Mouse (Mus musculus): ENCODE results near the gene Pex16. TPM values are rescaled to one million over a fixed set of nuclear protein-coding genes. Genes with fewer than 3 reads are reported as not detected.

Pex16 gene
- polyA plus RNA-seq, 1 experiment from 2014 or later: 16.0 TPM

- Histone ChIP-seq H3K36me3 (peaks cover 37% of the 10 kb centered on the region), H3K4me1 (replicated peaks) (peaks cover 6% of the 10 kb centered on the region; the same call in 1 of the 2 replicates), H3K4me2 (no peak overlapping the region), H3K9me3 (replicated peaks) (no peaks in the 10 kb centered on the region), H3K4me3 (no peak overlapping the region), H3K9ac (no peak overlapping the region), H3K27ac (ENCODE audit: poor library complexity, severe bottlenecking) (no peak overlapping the region), H3K27me3 (replicated peaks) (peaks cover 19% of the 10 kb centered on the region)
- no peak for ATAC-seq (ENCODE audit: insufficient number of reproducible peaks, low FRiP score)
- WGBS: 72% methylated on average over 4 of the region's 4 CpGs
These were observed 28.3 kb downstream of the Pex16 start for GRCm38 (mm10) chr2:92402591-92403326.

DNA sequence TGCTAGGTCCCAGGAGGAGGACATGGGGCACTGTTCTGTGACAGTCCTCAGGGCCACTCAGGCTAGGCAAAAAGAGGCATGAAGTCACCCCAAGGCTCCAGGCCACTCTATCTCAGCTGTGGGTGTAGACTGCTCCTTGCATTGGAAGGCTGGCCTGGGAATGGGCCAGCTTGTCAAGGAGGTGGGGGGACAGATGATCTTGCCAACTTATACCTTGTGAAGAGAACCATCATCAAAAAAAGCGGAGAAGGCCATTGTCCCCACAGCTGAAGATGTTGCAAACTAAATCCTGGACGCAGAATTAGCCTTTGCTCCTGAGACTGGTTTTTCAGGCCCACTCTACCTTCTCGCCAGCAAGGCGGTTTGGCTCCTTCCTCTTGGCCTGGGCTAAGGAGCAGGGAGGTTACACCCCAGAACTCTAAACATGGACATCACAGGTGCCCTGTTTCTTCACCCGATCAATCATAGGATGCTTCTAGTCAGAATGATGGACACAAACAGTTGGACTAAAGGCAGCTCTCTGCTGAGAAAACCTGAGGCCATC is 29.4 kb downstream of the Pex16 start:
- ATAC-seq (ENCODE audit: insufficient number of reproducible peaks, low FRiP score): no peak
- no peak overlapping the region for H3K27ac ChIP-seq (ENCODE audit: poor library complexity, severe bottlenecking)
- H3K9me3 ChIP-seq (replicated peaks): no peaks in the 10 kb centered on the region
- H3K4me1 ChIP-seq (replicated peaks): peaks cover 6% of the 10 kb centered on the region; the same call in 1 of the 2 replicates
- H3K4me3 ChIP-seq: no peak overlapping the region
- H3K27me3 ChIP-seq (replicated peaks): peaks cover 19% of the 10 kb centered on the region
- H3K36me3 ChIP-seq: peaks cover 47% of the 10 kb centered on the region
- no peak overlapping the region for H3K9ac ChIP-seq
- no peak overlapping the region for H3K4me2 ChIP-seq
- WGBS: 88% methylated on average over 5 of the region's 5 CpGs

GRCm38 (mm10) chr2:92404737-92405136 is 30.3 kb downstream of the Pex16 start:
- no peak overlapping the region for H3K4me2 ChIP-seq
- no peak overlapping the region for H3K9ac ChIP-seq
- H3K9me3 ChIP-seq (replicated peaks): no peaks in the 10 kb centered on the region
- no peak overlapping the region for H3K4me3 ChIP-seq
- peaks cover 12% of the 10 kb centered on the region for H3K27me3 ChIP-seq (replicated peaks)
- ATAC-seq (ENCODE audit: insufficient number of reproducible peaks, low FRiP score): no peak
- peaks cover 6% of the 10 kb centered on the region; the same call in 1 of the 2 replicates for H3K4me1 ChIP-seq (replicated peaks)
- peaks cover 56% of the 10 kb centered on the region for H3K36me3 ChIP-seq
- no peak overlapping the region for H3K27ac ChIP-seq (ENCODE audit: poor library complexity, severe bottlenecking)
- WGBS: 85% methylated on average over 6 of the region's 6 CpGs

DNA sequence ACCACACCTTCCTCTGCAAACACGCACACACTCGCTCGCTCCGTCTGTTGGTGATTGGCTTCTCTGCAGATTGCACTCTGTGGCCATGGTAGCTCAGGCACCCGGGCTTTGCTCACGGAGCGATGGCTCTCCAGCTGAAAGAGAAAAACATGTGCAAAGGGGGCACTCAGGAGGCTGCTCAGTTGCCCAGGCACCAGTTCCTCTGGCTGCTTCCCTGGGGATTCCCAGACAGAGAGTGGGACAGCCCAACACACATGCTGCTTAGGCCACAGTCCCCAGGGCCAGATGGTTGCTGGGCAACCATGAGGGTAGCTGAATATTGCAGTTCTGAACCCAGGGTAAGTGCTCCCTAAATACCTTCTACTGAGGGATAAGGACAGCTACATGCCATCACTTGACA is 31.2 kb downstream of the Pex16 start:
- Histone ChIP-seq H3K4me2 (no peak overlapping the region), H3K9me3 (replicated peaks) (no peaks in the 10 kb centered on the region), H3K9ac (no peak overlapping the region), H3K4me1 (replicated peaks) (peaks cover 6% of the 10 kb centered on the region; the same call in 1 of the 2 replicates), H3K27ac (ENCODE audit: poor library complexity, severe bottlenecking) (no peak overlapping the region), H3K4me3 (no peak overlapping the region), H3K36me3 (peaks cover 65% of the 10 kb centered on the region), H3K27me3 (replicated peaks) (peaks cover 2% of the 10 kb centered on the region)
- 98% methylated on average over 7 of the region's 7 CpGs for WGBS
- no peak for ATAC-seq (ENCODE audit: insufficient number of reproducible peaks, low FRiP score)

DNA sequence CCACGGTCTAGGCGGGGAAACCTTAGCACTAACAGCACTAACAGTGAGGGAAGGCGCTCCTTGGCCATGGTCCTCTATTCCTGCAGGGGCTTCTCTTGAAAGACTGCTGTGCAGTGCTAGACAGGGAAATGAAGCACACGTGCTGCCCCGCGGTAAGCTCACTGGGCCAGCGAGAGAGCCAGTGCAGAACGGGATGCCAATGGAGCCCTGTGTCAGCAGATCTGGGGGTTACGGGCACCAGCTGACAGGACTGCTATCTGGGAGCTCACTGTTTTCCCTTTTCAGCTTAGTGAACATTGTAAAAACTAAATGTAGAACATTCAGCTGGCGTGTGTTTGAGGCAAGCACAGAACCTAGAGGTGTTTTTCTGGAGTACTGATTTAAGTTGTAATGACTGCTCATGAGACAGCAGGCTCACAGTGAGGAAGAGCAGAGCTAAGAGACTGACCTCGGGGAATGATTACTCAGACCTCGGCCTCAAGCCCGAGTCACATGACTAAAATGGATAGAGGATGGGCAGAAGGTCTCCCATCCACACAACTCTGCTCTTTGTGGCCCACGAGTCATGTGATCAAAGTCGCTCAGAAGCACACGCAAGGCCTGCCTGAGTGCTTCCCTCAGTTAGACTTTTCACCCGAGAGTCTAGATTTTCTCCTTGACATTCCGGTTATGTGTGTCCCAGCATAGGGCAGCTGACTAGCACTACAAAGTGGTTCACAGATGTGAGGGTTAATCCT is 34.0 kb downstream of the Pex16 start:
- peaks cover 93% of the 10 kb centered on the region for H3K36me3 ChIP-seq
- no peak for ATAC-seq (ENCODE audit: insufficient number of reproducible peaks, low FRiP score)
- no peaks in the 10 kb centered on the region for H3K27me3 ChIP-seq (replicated peaks)
- H3K4me2 ChIP-seq: no peak overlapping the region
- no peaks in the 10 kb centered on the region for H3K9me3 ChIP-seq (replicated peaks)
- H3K4me3 ChIP-seq: no peak overlapping the region
- H3K9ac ChIP-seq: no peak overlapping the region
- H3K27ac ChIP-seq (ENCODE audit: poor library complexity, severe bottlenecking): no peak overlapping the region
- no peaks in the 10 kb centered on the region for H3K4me1 ChIP-seq (replicated peaks)
- WGBS: 89% methylated on average over 18 of the region's 18 CpGs

DNA sequence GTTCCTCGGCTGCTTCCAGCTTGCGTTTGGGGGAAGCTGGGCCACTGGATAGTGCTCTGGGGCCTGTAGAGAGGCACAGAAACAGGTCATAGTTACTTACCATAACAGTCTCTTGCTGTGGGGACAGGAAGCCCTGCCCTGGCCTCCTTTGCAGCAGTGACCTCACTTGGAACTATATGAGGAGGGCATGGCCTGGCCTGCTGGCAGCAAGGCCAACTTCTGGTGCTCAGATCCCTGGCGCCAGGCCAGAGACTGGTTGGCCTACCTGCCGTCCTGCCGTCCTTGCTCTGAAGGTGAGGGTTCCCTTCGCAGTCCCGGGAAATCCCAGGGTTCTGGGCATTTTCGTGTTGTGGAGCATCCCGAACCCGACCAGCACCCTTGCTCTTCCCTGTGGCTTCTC is 37.2 kb downstream of the Pex16 start:
- Histone ChIP-seq H3K4me3 (no peak overlapping the region), H3K9ac (no peak overlapping the region), H3K27ac (ENCODE audit: poor library complexity, severe bottlenecking) (no peak overlapping the region), H3K36me3 (peaks cover 94% of the 10 kb centered on the region), H3K9me3 (replicated peaks) (no peaks in the 10 kb centered on the region), H3K4me1 (replicated peaks) (no peaks in the 10 kb centered on the region), H3K27me3 (replicated peaks) (no peaks in the 10 kb centered on the region), H3K4me2 (no peak overlapping the region)
- no peak for ATAC-seq (ENCODE audit: insufficient number of reproducible peaks, low FRiP score)
- 89% methylated on average over 10 of the region's 10 CpGs for WGBS

DNA sequence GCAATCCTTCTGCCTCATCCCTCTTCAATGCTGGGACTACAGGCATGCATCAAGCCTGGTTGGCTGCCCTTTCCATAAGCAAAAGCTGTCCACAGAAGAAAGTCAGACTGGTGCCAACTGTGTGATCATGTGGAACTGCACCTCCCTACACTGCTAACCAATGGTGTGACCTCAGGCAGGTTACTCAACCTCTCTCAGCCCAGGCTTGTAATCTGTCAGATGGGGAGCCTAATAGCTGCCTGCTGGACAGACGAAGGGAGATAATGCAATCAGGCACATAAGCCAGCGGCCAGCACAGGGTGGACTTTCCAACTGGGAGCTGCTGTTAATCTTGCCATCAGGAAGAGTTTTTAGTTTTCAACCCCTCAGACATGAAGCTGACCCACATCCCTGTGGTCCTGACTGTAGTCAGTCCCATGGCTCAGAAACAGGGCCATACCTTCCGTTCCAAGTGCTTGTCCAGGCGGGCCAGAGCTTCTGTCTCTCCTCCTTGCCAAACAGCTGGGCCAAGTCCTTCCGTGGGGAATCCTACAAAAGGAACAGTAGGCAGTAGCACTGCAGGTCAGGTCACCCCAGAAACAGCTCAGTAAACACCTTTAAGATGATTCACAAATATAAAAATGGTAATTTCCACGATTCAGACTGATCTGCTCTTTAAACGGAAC is 47.4 kb downstream of the Pex16 start:
- peaks cover 78% of the 10 kb centered on the region for H3K36me3 ChIP-seq
- ATAC-seq (ENCODE audit: insufficient number of reproducible peaks, low FRiP score): no peak

GRCm38 (mm10) chr2:92422388-92423135 is 48.1 kb downstream of the Pex16 start:
- Histone ChIP-seq H3K4me2 (no peak overlapping the region), H3K9me3 (replicated peaks) (no peaks in the 10 kb centered on the region), H3K9ac (no peak overlapping the region), H3K4me3 (no peak overlapping the region), H3K27ac (ENCODE audit: poor library complexity, severe bottlenecking) (no peak overlapping the region), H3K27me3 (replicated peaks) (no peaks in the 10 kb centered on the region), H3K36me3 (peaks cover 71% of the 10 kb centered on the region), H3K4me1 (replicated peaks) (peaks cover 43% of the 10 kb centered on the region)
- ATAC-seq (ENCODE audit: insufficient number of reproducible peaks, low FRiP score): 0 out of 2 replicates have a peak, but pooled peaks have one; percentile 33
- WGBS: 68% methylated on average over 10 of the region's 10 CpGs

More for the DNA sequence above, 47.4 kb downstream of the Pex16 start:
- peaks cover 36% of the 10 kb centered on the region for H3K4me1 ChIP-seq (replicated peaks)
- H3K4me2 ChIP-seq: no peak overlapping the region
- H3K9me3 ChIP-seq (replicated peaks): no peaks in the 10 kb centered on the region
- no peak overlapping the region for H3K27ac ChIP-seq (ENCODE audit: poor library complexity, severe bottlenecking)
- H3K27me3 ChIP-seq (replicated peaks): no peaks in the 10 kb centered on the region
- H3K9ac ChIP-seq: no peak overlapping the region
- 85% methylated on average over 7 of the region's 7 CpGs for WGBS
- H3K4me3 ChIP-seq: no peak overlapping the region

- H3K4me2 ChIP-seq: no peak overlapping the region
- no peak overlapping the region for H3K4me3 ChIP-seq
- H3K27me3 ChIP-seq (replicated peaks): no peaks in the 10 kb centered on the region
- H3K36me3 ChIP-seq: peaks cover 65% of the 10 kb centered on the region
- peaks cover 49% of the 10 kb centered on the region for H3K4me1 ChIP-seq (replicated peaks)
- 95% methylated on average over 9 of the region's 9 CpGs for WGBS
- H3K9ac ChIP-seq: no peak overlapping the region
- ATAC-seq (ENCODE audit: insufficient number of reproducible peaks, low FRiP score): no peak
- peak overlapping the region; percentile 92; the same call in 1 of the 2 replicates for H3K27ac ChIP-seq (ENCODE audit: poor library complexity, severe bottlenecking)
- no peaks in the 10 kb centered on the region for H3K9me3 ChIP-seq (replicated peaks)
These were observed 48.7 kb downstream of the Pex16 start for GRCm38 (mm10) chr2:92423156-92423555.

GRCm38 (mm10) chr2:92423702-92424461 is 49.4 kb downstream of the Pex16 start:
- Histone ChIP-seq H3K27me3 (replicated peaks) (no peaks in the 10 kb centered on the region), H3K9ac (no peak overlapping the region), H3K9me3 (replicated peaks) (no peaks in the 10 kb centered on the region), H3K36me3 (peaks cover 58% of the 10 kb centered on the region), H3K4me3 (no peak overlapping the region), H3K4me2 (no peak overlapping the region), H3K27ac (ENCODE audit: poor library complexity, severe bottlenecking) (peak overlapping the region; percentile 92), H3K4me1 (replicated peaks) (peaks cover 56% of the 10 kb centered on the region)
- peak; percentile 72 for ATAC-seq (ENCODE audit: insufficient number of reproducible peaks, low FRiP score)
- 76% methylated on average over 9 of the region's 9 CpGs for WGBS
